Mouse (Mus musculus) ES-Bruce4 (cell line): Measurements from ENCODE around the gene Prl7b1. TPM values are rescaled to one million over a fixed set of nuclear protein-coding genes. Genes with fewer than 3 reads are reported as not detected.

Experiments used
- H3K27ac ChIP-seq: 2 replicates; pipeline ENCODE4 v1.5.1; 2012; ENCODE audit warnings: low read length, inconsistent platforms; ENCODE audit not compliant: insufficient read depth
- H3K27me3 ChIP-seq: 2 replicates; pipeline ENCODE4 v1.6.1; 2012; ENCODE audit warnings: mild to moderate bottlenecking, low read length, inconsistent platforms; ENCODE audit not compliant: control insufficient read depth, poor library complexity, insufficient read depth, severe bottlenecking
- H3K36me3 ChIP-seq: 2 replicates; pipeline ENCODE4 v1.6.1; 2012; ENCODE audit warnings: inconsistent platforms, mild to moderate bottlenecking, low read length, moderate library complexity; ENCODE audit not compliant: control insufficient read depth, poor library complexity, insufficient read depth, severe bottlenecking
- H3K4me1 ChIP-seq: one replicate; pipeline ENCODE4 v1.8.1; 2011; ENCODE audit warnings: low read length; ENCODE audit not compliant: control insufficient read depth, insufficient read depth
- H3K4me3 ChIP-seq: 2 replicates; pipeline ENCODE4 v1.5.1; 2011; ENCODE audit warnings: low read depth, mild to moderate bottlenecking, low read length
- H3K9ac ChIP-seq: 2 replicates; pipeline ENCODE4 v1.6.1; 2012; ENCODE audit warnings: low read depth, mild to moderate bottlenecking, inconsistent platforms; ENCODE audit not compliant: poor library complexity, severe bottlenecking
- H3K9me3 ChIP-seq: replicated peaks from 2 replicates; pipeline ENCODE4 v1.6.1; 2012; ENCODE audit warnings: mild to moderate bottlenecking, low read length, inconsistent platforms; ENCODE audit not compliant: control insufficient read depth, poor library complexity, insufficient read depth, severe bottlenecking
- CTCF ChIP-seq: IDR thresholded peaks from one replicate; pipeline ENCODE4 v1.8.1; 2011; ENCODE audit warnings: low read depth, low read length
- EP300 ChIP-seq: IDR thresholded peaks from 2 replicates; pipeline ENCODE4 v1.6.1; 2011; ENCODE audit warnings: low read depth, low read length; ENCODE audit not compliant: insufficient read depth
- POLR2A ChIP-seq: IDR thresholded peaks from one replicate; pipeline ENCODE4 v1.8.1; 2011; ENCODE audit warnings: low read length; ENCODE audit not compliant: insufficient read depth
- polyA plus RNA-seq: library from polyadenylated mRNA; stranded (reverse); fragments of >200 nt; gene quantifications from 2 replicates; pipeline ENCODE4 v1.2.4, GENCODE M21; 2011; ENCODE audit warnings: low read depth; ENCODE audit not compliant: missing spikeins, insufficient read depth, insufficient read length

Prl7b1 gene
- polyA plus RNA-seq: not detected in 2 replicates

- Histone ChIP-seq H3K36me3 (no peaks in the 10 kb centered on the region), H3K4me1 (no peaks in the 10 kb centered on the region), H3K9me3 (no peaks in the 10 kb centered on the region), H3K4me3 (no peak within 1 kb of the TSS), H3K9ac (no peak within 1 kb of the TSS), H3K27ac (no peak within 1 kb of the TSS), H3K27me3 (no peaks in the 10 kb centered on the region)
- no peak for TF ChIP-seq EP300
- TF ChIP-seq CTCF: no peak
- no peak for TF ChIP-seq POLR2A
Observed at GRCm38 (mm10) chr13:27610482-27610881, at the start of gene Prl7b1. TSS of gene Prl7b1 (minus strand) at chr13:27610582.

- H3K27ac ChIP-seq: no peak within 1 kb of the TSS
- no peaks in the 10 kb centered on the region for H3K4me1 ChIP-seq
- no peaks in the 10 kb centered on the region for H3K9me3 ChIP-seq
- TF ChIP-seq CTCF: no peak
- no peak for TF ChIP-seq EP300
- no peak for TF ChIP-seq POLR2A
- H3K36me3 ChIP-seq: no peaks in the 10 kb centered on the region
- H3K27me3 ChIP-seq: no peaks in the 10 kb centered on the region
- no peak within 1 kb of the TSS for H3K9ac ChIP-seq
- no peak within 1 kb of the TSS for H3K4me3 ChIP-seq
Observed at GRCm38 (mm10) chr13:27642393-27642792, 32.0 kb upstream of the Prl7b1 start, which contains the start of gene Prl7a1. TSS of gene Prl7a1 (minus strand) at chr13:27642493.

- Histone ChIP-seq H3K27me3 (no peaks in the 10 kb centered on the region), H3K4me3 (no peak within 1 kb of the TSS)
Observed at GRCm38 (mm10) chr13:27582071-27582470, 28.3 kb downstream of the Prl7b1 start, which contains the start of gene Prl8a1. TSS of gene Prl8a1 (minus strand) at chr13:27582171.

GRCm38 (mm10) chr13:27564506-27564905 lies 45.9 kb downstream of the Prl7b1 start, which contains the start of gene Prl8a9:
TSS of gene Prl8a9 (minus strand) at chr13:27564606.
- no peak within 1 kb of the TSS for H3K4me3 ChIP-seq
- H3K27me3 ChIP-seq: no peaks in the 10 kb centered on the region
- H3K9me3 ChIP-seq: no peaks in the 10 kb centered on the region
- no peak within 1 kb of the TSS for H3K9ac ChIP-seq
- no peaks in the 10 kb centered on the region for H3K36me3 ChIP-seq
- H3K27ac ChIP-seq: no peak within 1 kb of the TSS
- TF ChIP-seq EP300: no peak
- TF ChIP-seq POLR2A: no peak
- no peak for TF ChIP-seq CTCF
- no peaks in the 10 kb centered on the region for H3K4me1 ChIP-seq

More at GRCm38 (mm10) chr13:27582071-27582470, 28.3 kb downstream of the Prl7b1 start, which contains the start of gene Prl8a1:
- Histone ChIP-seq H3K9me3 (no peaks in the 10 kb centered on the region), H3K4me1 (no peaks in the 10 kb centered on the region), H3K27ac (no peak within 1 kb of the TSS), H3K36me3 (no peaks in the 10 kb centered on the region), H3K9ac (no peak within 1 kb of the TSS)
- TF ChIP-seq CTCF (no peak), POLR2A (no peak), EP300 (no peak)

GRCm38 (mm10) chr13:27553336-27553735 lies 57.0 kb downstream of the Prl7b1 start:
- no peak overlapping the region for H3K4me3 ChIP-seq
- TF ChIP-seq POLR2A (no peak), CTCF (no peak), EP300 (no peak)
- H3K4me1 ChIP-seq: no peaks in the 10 kb centered on the region
- no peaks in the 10 kb centered on the region for H3K27me3 ChIP-seq
- H3K36me3 ChIP-seq: no peaks in the 10 kb centered on the region
- H3K9ac ChIP-seq: no peak overlapping the region
- no peaks in the 10 kb centered on the region for H3K9me3 ChIP-seq
- H3K27ac ChIP-seq: no peak overlapping the region

Other genes starting within 250 kb of the Prl7b1 start
- 3.6 and 11.0 TPM in 2 replicates for gene Prl2b1, start 219.7 kb downstream of the Prl7b1 start, polyA plus RNA-seq
- 1.2 TPM in 1 of 2 replicates, not detected in the other for gene Prl8a6, start 171.9 kb downstream of the Prl7b1 start, polyA plus RNA-seq
- 1.8 and 1.9 TPM in 2 replicates for gene Prl8a8, start 97.4 kb downstream of the Prl7b1 start, polyA plus RNA-seq
- gene Prl8a9, start 46.0 kb downstream of the Prl7b1 start, polyA plus RNA-seq: 5.0 and 10.1 TPM in 2 replicates
- gene Prl8a1, start 28.4 kb downstream of the Prl7b1 start, polyA plus RNA-seq: not detected in 2 replicates
- 0.96 and 1.1 TPM in 2 replicates for gene Prl7a1, start 31.9 kb upstream of the Prl7b1 start, polyA plus RNA-seq
- gene Prl7a2, start 57.5 kb upstream of the Prl7b1 start, polyA plus RNA-seq: 1.2 and 2.5 TPM in 2 replicates
- gene Prl7d1, start 106.2 kb upstream of the Prl7b1 start, polyA plus RNA-seq: 1.2 TPM in 2 replicates
- not detected in 2 replicates for gene Prl7c1, start 170.2 kb upstream of the Prl7b1 start, polyA plus RNA-seq
- gene Prl2a1, start 191.1 kb upstream of the Prl7b1 start, polyA plus RNA-seq: 1.3 and 5.5 TPM in 2 replicates
- not detected in 2 replicates for gene Prl2c1, start 238.8 kb upstream of the Prl7b1 start, polyA plus RNA-seq